Mouse (Mus musculus) naive thymus-derived CD4-positive, alpha-beta T cell, adult 5 months (primary cell): ENCODE results near the gene Rhox4f. TPM values are rescaled to one million over a fixed set of nuclear protein-coding genes. Genes with fewer than 3 reads are reported as not detected.

Experiments
- polyA plus RNA-seq: library from polyadenylated mRNA; unstranded; fragments of 100-300 nt; shearing (Covaris generic); gene quantifications from one replicate; pipeline ENCODE4 v1.2.1, GENCODE M21; 2017

The Rhox4f gene
- not detected for polyA plus RNA-seq

DNA sequence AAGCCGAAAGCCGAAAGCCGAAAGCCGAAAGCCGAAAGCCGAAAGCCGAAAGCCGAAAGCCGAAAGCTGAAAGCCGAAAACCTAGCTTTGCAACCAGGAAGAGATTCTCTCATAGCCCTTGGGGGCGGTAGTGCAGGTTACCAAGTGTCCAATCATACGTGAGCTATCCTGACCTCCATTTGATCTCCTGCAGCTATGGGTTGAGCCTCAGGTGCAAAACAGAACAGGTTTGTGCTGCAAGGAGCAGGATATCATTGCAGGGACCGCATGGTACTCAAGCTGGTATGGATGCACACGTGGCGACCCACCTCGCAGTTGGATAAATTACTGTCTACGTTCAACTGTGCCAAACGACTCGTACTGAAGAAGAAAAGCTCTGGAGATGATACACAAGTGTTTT lies at the start of gene Rhox4f:
Rhox4f (minus strand) TSS at position 101 of the 400 bp plus-strand sequence.

DNA sequence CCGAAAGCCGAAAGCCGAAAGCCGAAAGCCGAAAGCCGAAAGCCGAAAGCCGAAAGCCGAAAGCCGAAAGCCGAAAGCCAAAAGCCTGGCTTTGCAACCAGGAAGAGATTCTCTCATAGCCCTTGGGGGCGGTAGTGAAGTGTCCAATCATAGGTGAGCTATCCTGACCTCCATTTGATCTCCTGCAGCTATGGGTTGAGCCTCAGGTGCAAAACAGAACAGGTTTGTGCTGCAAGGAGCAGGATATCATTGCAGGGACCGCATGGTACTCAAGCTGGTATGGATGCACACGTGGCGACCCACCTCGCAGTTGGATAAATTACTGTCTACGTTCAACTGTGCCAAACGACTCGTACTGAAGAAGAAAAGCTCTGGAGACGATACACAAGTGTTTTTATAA lies 43.7 kb upstream of the Rhox4f start, which contains the start of gene Rhox4g:
Rhox4g (minus strand) TSS at position 101 of the 400 bp plus-strand sequence.

DNA sequence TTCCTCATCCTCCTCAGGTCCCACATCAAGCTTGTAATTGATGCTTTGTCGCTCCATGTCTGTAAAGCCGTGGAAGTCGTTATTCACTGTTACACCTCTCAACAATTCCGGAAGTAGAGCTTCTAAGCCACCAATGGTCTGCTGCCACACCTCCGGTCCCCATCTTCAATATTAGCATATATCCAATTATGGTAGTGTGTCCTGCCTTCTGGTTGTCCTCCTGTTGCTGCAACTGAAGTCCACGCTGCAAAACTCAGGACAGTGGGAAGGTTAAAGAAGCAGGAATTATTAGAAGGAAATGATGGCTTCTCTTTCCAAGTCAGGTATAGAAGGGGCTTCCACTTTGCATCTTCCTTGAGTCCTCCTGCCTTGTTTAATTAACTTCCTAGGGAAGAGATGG lies 35.9 kb upstream of the Rhox4f start, which contains the start of gene Rhox2g:
Rhox2g (minus strand) TSS at position 101 of the 400 bp plus-strand sequence.

DNA sequence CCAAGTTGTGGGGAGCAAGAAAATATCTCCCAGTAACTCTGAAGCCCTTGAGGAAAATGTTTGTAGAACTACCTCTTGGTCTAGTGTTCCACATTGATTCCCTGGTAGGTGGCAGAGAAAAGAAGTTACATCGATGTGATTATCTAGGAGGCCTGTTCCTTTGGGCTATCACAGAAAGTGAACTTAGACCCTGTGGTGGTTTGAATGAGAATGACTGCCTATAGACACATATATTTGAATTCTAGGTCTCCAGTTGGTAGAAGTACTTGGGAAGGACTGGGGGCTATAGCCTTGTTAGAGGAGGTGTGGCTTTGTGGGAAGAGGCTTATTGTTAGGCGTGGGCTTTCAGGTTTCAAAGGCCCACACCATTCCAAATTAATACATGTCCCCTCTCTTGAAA lies 21.0 kb upstream of the Rhox4f start, which contains the start of gene Rhox3g:
Rhox3g (minus strand) TSS at position 101 of the 400 bp plus-strand sequence.

DNA sequence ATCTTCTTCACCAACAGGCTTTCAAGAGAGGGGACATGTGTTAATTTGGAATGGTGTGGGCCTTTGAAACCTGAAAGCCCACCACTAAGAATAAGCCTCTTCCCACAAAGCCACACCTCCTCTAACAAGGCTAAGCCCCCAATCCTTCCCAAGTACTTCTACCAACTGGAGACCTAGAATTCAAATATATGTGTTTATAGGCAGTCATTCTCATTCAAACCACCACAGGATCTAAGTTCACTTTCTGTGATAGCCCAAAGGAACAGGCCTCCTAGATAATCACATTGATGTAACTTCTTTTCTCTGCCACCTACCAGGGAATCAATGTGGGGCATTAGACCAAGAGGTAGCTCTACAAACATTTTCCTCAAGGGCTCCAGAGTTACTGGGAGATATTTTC lies 26.8 kb downstream of the Rhox4f start, which contains the start of gene Rhox3f:
Rhox3f (plus strand) TSS at position 301 of the 400 bp plus-strand sequence.

DNA sequence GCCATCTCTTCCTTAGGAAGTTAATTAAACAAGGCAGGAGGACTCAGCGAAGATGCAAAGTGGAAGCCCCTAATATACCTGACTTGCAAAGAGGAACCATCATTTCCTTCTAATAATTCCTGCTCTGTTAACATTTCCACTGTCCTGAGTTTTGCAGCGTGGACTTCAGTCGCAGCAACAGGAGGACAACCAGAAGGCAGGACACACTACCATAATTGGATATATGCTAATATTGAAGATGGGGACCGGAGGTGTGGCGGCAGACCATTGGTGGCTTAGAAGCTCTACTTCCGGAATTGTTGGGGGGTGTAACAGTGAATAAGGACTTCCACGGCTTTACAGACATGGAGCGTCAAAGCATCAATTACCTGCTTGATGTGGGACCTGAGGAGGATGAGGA lies 36.4 kb downstream of the Rhox4f start, which contains the start of gene Rhox2f:
Rhox2f (plus strand) TSS at position 301 of the 400 bp plus-strand sequence.

DNA sequence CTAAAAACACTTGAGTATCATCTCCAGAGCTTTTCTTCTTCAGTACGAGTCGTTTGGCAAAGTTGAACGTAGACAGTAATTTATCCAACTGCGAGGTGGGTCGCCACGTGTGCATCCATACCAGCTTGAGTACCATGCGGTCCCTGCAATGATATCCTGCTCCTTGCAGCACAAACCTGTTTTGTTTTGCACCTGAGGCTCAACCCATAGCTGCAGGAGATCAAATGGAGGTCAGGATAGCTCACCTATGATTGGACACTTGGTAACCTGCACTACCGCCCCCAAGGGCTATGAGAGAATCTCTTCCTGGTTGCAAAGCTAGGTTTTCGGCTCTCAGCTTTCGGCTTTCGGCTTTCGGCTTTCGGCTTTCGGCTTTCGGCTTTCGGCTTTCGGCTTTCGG lies 50.4 kb downstream of the Rhox4f start, which contains the start of gene Rhox4e:
Rhox4e (plus strand) TSS at position 301 of the 400 bp plus-strand sequence.

Other genes with a start within 250 kb of the Rhox4f start
- gene Rhox3a2, start 227.7 kb downstream of the Rhox4f start, polyA plus RNA-seq, result not detected
- not detected for gene Rhox4a2, start 216.9 kb downstream of the Rhox4f start, polyA plus RNA-seq
- not detected for gene Rhox2b, start 195.6 kb downstream of the Rhox4f start, polyA plus RNA-seq
- not detected for gene Rhox4b, start 175.2 kb downstream of the Rhox4f start, polyA plus RNA-seq
- not detected for gene Rhox2c, start 154.0 kb downstream of the Rhox4f start, polyA plus RNA-seq
- gene Rhox3c, start 149.1 kb downstream of the Rhox4f start, polyA plus RNA-seq, result not detected
- gene Rhox4c, start 127.4 kb downstream of the Rhox4f start, polyA plus RNA-seq, result not detected
- gene Rhox2d, start 114.3 kb downstream of the Rhox4f start, polyA plus RNA-seq, result not detected
- gene Rhox4d, start 93.3 kb downstream of the Rhox4f start, polyA plus RNA-seq, result 0.31 TPM
- gene Rhox2e, start 77.3 kb downstream of the Rhox4f start, polyA plus RNA-seq, result not detected
- not detected for gene Rhox3e, start 65.7 kb downstream of the Rhox4f start, polyA plus RNA-seq
- gene Rhox4e, start 50.3 kb downstream of the Rhox4f start, polyA plus RNA-seq, result 0.21 TPM
- gene Rhox2f, start 36.3 kb downstream of the Rhox4f start, polyA plus RNA-seq, result not detected
- gene Rhox3f, start 26.7 kb downstream of the Rhox4f start, polyA plus RNA-seq, result not detected
- not detected for gene Rhox3g, start 20.9 kb upstream of the Rhox4f start, polyA plus RNA-seq
- gene Rhox2g, start 35.8 kb upstream of the Rhox4f start, polyA plus RNA-seq, result not detected
- not detected for gene Rhox4g, start 43.6 kb upstream of the Rhox4f start, polyA plus RNA-seq
- not detected for gene Rhox3h, start 61.1 kb upstream of the Rhox4f start, polyA plus RNA-seq
- gene Rhox2h, start 65.6 kb upstream of the Rhox4f start, polyA plus RNA-seq, result not detected
- not detected for gene Rhox5, start 197.1 kb upstream of the Rhox4f start, polyA plus RNA-seq
- gene Rhox6, start 219.2 kb upstream of the Rhox4f start, polyA plus RNA-seq, result not detected
- gene Rhox7a, start 224.0 kb upstream of the Rhox4f start, polyA plus RNA-seq, result not detected